Mouse (Mus musculus) hindlimb bud, embryonic 11.5 days (tissue): ENCODE measurements around the gene Slc35e4.
A peak's percentile ranks its signal among the peaks of the same experiment; 100 is the strongest.
"Not testable (repeated sequence)": the region's sequence is repeated elsewhere in the genome, so short reads cannot be mapped to it uniquely, and the experiment has no call there.

Experiments
- DNase-seq: peaks from one replicate; pipeline ENCODE4 v3.0.0-alpha.2; 2012; ENCODE audit warnings: low read depth, low spot score; ENCODE audit errors: extremely low spot score

Slc35e4 gene

GRCm38 (mm10) chr11:3914109-3914840 is at the start of gene Slc35e4:
Slc35e4 (minus strand) TSS chr11:3914664.
- DNase-seq, result peak; percentile 49

- DNase-seq, result peak; percentile 97
These were observed 49.3 kb upstream of the Slc35e4 start, which contains the start of gene Pes1 for GRCm38 (mm10) chr11:3963610-3964415. Pes1 (plus strand) TSS chr11:3963975.

GRCm38 (mm10) chr11:3963155-3963554 is 48.7 kb upstream of the Slc35e4 start:
- DNase-seq, result no peak

GRCm38 (mm10) chr11:3961761-3962160 is 47.3 kb upstream of the Slc35e4 start:
- DNase-seq, result no peak

GRCm38 (mm10) chr11:3960901-3961300 is 46.4 kb upstream of the Slc35e4 start:
- no peak for DNase-seq

GRCm38 (mm10) chr11:3955371-3955770 is 40.9 kb upstream of the Slc35e4 start:
- not testable (repeated sequence) for DNase-seq

GRCm38 (mm10) chr11:3954876-3955275 is 40.4 kb upstream of the Slc35e4 start:
- not testable (repeated sequence) for DNase-seq

- DNase-seq, result no peak
These were observed 31.9 kb upstream of the Slc35e4 start for GRCm38 (mm10) chr11:3946386-3946785.

- DNase-seq, result no peak
These were observed 26.9 kb upstream of the Slc35e4 start for GRCm38 (mm10) chr11:3941371-3941770.

- no peak for DNase-seq
These were observed 22.9 kb upstream of the Slc35e4 start for GRCm38 (mm10) chr11:3937321-3937874.

- no peak for DNase-seq
These were observed 21.9 kb upstream of the Slc35e4 start for GRCm38 (mm10) chr11:3936318-3936717.

- DNase-seq, result no peak
These were observed 20.7 kb upstream of the Slc35e4 start for GRCm38 (mm10) chr11:3935135-3935534.

GRCm38 (mm10) chr11:3933756-3934285 is 19.4 kb upstream of the Slc35e4 start:
- no peak for DNase-seq

- no peak for DNase-seq
These were observed 17.2 kb upstream of the Slc35e4 start, which contains the start of gene Tcn2 for GRCm38 (mm10) chr11:3931511-3932211. Tcn2 (minus strand) TSS chr11:3932159.

- DNase-seq, result no peak
These were observed 16.5 kb upstream of the Slc35e4 start for GRCm38 (mm10) chr11:3930931-3931330.

GRCm38 (mm10) chr11:3930019-3930418 is 15.6 kb upstream of the Slc35e4 start:
- no peak for DNase-seq

GRCm38 (mm10) chr11:3925916-3926315 is 11.5 kb upstream of the Slc35e4 start:
- DNase-seq, result no peak

- DNase-seq, result no peak
These were observed 8.3 kb upstream of the Slc35e4 start for GRCm38 (mm10) chr11:3922731-3923130.

- no peak for DNase-seq
These were observed 7.7 kb upstream of the Slc35e4 start for GRCm38 (mm10) chr11:3922115-3922514.

- no peak for DNase-seq
These were observed 6.9 kb upstream of the Slc35e4 start for GRCm38 (mm10) chr11:3921281-3921850.
